Comparison of ENCODE assay signal across 27 mouse cellular contexts in the genomic region with DNA sequence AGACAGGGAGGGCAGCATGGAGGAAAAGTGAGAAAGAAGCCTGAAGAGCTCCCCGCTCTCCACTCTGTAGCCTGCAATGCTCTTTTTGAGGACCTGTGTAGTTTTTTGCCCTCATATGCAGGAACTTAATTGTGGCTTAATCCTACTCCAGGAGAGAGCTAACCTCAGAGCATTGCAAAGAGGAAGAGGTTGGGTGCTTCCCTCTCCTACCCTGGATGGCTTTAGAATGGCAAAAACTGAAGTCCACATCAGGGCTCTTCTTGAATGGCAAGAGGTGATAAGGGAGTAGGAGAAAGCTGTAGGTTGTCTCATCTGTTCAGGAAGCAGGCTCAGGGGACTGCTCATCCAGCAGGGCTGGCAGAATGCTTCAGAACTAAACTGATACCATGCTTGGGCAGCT. TPM values are rescaled to one million over a fixed set of nuclear protein-coding genes. Genes with fewer than 3 reads are reported as not detected.
"Had no signal": no experiment of that assay in that cellular context is flagged by ENCODE, and none has a peak within 500 bp of the region (broad histone marks: within the 10 kb centered on the region; RNA-seq: fewer than 3 reads in every experiment).

No protein-coding gene starts in this region.

- H3K9me3 ChIP-seq: heart, embryonic 13.5 days; heart, embryonic 15.5 days; hindbrain, embryonic 13.5 days; hindbrain, embryonic 15.5 days; kidney, embryonic 15.5 days; limb, embryonic 13.5 days; limb, embryonic 15.5 days; liver, embryonic 12.5 days had no signal

- H3K4me3 ChIP-seq: gastrocnemius, adult 2 months; heart, adult 2 months; heart, embryonic 13.5 days; heart, embryonic 15.5 days; hindbrain, embryonic 13.5 days; hindbrain, embryonic 15.5 days; kidney, embryonic 15.5 days; limb, embryonic 13.5 days; limb, embryonic 15.5 days; liver, embryonic 12.5 days had no signal

- ATAC-seq: hindbrain, postnatal 0 days; intestine, embryonic 16.5 days; liver, embryonic 12.5 days had no signal

- H3K4me1 ChIP-seq: liver, embryonic 12.5 days had no signal

- DNase-seq: gastrocnemius, adult 2 months; gastrocnemius, postnatal 10 days; gastrocnemius, postnatal 25 days; heart, adult 11 months; heart, adult 2 months; heart, postnatal 14 days; heart, postnatal 36 days; kidney, adult 11 months; kidney, adult 2 months; kidney, adult 9 months; kidney, postnatal 14 days; kidney, postnatal 36 days; left cerebral cortex, postnatal 4 days had no signal

- H3K27ac ChIP-seq: gastrocnemius, adult 2 months; heart, adult 2 months; heart, embryonic 13.5 days; heart, embryonic 15.5 days; hindbrain, embryonic 13.5 days; hindbrain, embryonic 15.5 days; hindbrain, postnatal 0 days; kidney, embryonic 15.5 days; kidney, postnatal 0 days; limb, embryonic 13.5 days; limb, embryonic 15.5 days; liver, embryonic 12.5 days; liver, embryonic 14.5 days had no signal

- H3K36me3 ChIP-seq: heart, embryonic 13.5 days; heart, embryonic 15.5 days; hindbrain, embryonic 13.5 days; hindbrain, embryonic 15.5 days; kidney, embryonic 15.5 days; limb, embryonic 13.5 days; limb, embryonic 15.5 days; liver, embryonic 12.5 days had no signal

- H3K27me3 ChIP-seq: kidney, embryonic 15.5 days had no signal

- H3K4me2 ChIP-seq: heart, embryonic 11.5 days; heart, embryonic 13.5 days; heart, embryonic 15.5 days; hindbrain, embryonic 13.5 days; hindbrain, embryonic 15.5 days; kidney, embryonic 15.5 days; limb, embryonic 13.5 days; limb, embryonic 15.5 days; liver, embryonic 12.5 days had no signal

- H3K9ac ChIP-seq: heart, embryonic 13.5 days; heart, embryonic 15.5 days; hindbrain, embryonic 13.5 days; hindbrain, embryonic 15.5 days; kidney, embryonic 15.5 days; limb, embryonic 13.5 days; limb, embryonic 15.5 days; liver, embryonic 12.5 days; liver, embryonic 14.5 days had no signal

RNA-seq across cellular contexts. Expression of a gene that starts 18.7 kb away (rescaled TPM):
- total RNA-seq: hematopoietic stem cell, adult 5-6 weeks had no signal
